Mouse (Mus musculus): ENCODE measurements around the gene Klk1.

DNA sequence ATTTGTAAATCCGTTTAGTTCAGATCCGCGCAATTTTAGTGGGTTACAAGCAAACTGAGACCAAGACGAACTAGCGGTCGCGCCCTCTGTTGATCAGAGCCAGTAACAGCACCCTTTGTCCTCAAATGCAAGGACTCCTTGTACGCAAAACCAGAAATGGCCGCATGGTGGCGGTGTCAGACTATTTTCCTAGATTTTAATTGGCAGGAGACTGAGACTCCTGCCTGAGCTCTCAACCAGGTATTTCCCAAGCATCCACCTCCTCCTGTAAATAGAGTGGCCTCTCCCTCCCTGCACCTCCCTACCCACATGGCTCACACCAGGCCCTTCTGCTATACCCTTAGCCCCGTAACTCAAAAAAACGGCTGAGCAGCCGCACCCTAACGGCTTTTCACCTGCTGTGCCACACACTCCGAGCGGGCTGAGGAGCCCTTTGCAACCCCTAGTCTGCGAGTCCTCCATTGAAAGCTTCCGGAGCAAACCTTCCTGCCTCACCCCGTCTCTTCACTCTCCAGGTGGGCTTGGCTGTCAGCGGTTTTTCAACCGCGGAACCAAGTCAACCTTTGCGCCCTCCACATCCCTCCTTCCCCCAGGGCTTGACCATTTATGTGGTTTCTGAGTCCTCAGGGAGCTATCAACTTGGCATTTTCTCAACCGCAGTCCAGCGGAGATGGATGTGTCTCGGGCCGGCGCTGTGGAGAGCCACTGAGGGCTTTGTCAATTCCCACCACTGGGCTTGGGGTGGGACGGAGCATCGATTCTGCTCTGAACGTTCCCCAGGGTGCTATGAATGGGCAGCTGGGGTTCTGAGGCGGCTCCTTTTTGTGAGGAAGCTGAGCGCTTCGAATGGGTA is 37.9 kb downstream of the Klk1 start:
- TF ChIP-seq POLR2A (IDR thresholded peaks at IDR 0.05; ENCODE audit: insufficient read length, low read depth) (no peak), MAX (IDR thresholded peaks at IDR 0.05; ENCODE audit: low read depth) (no peak), E2F4 (IDR thresholded peaks at IDR 0.05; ENCODE audit: insufficient read depth) (no peak)

Measured in myocyte (in vitro differentiated cells).